Mouse (Mus musculus) midbrain, embryonic 13.5 days (tissue): Measurements from ENCODE around the gene Fem1b. TPM values are rescaled to one million over a fixed set of nuclear protein-coding genes. Genes with fewer than 3 reads are reported as not detected.
"Not testable (repeated sequence)": the region's sequence is repeated elsewhere in the genome, so short reads cannot be mapped to it uniquely, and the experiment has no call there.

ENCODE experiments used
- ATAC-seq: fragments of 200-750 bp; cut with Nextera tagmentation; 2 replicates; pipeline ENCODE4 v1.8.0; 2017; ENCODE audit warnings: mild to moderate bottlenecking, moderate TSS enrichment, moderate library complexity
- H3K27ac ChIP-seq: fragments of 300-500 bp; sonication (generic); 2 replicates; pipeline ENCODE4 v1.5.1; 2015; ENCODE audit warnings: inconsistent platforms, mild to moderate bottlenecking, moderate library complexity
- H3K27me3 ChIP-seq: fragments of 300-500 bp; sonication (generic); 2 replicates; pipeline ENCODE4 v1.6.1; 2015; ENCODE audit warnings: mild to moderate bottlenecking, inconsistent platforms
- H3K36me3 ChIP-seq: fragments of 300-500 bp; sonication (generic); 2 replicates; pipeline ENCODE4 v1.6.1; 2015; ENCODE audit warnings: mild to moderate bottlenecking, inconsistent platforms
- H3K4me1 ChIP-seq: fragments of 300-500 bp; sonication (generic); replicated peaks from 2 replicates; pipeline ENCODE4 v1.6.1; 2015; ENCODE audit warnings: inconsistent platforms
- H3K4me2 ChIP-seq: fragments of 300-500 bp; sonication (generic); replicated peaks from 2 replicates; pipeline ENCODE4 v1.6.1; 2015; ENCODE audit warnings: moderate library complexity, mild to moderate bottlenecking, inconsistent platforms
- H3K4me3 ChIP-seq: fragments of 300-500 bp; sonication (generic); replicated peaks from 2 replicates; pipeline ENCODE4 v1.5.1; 2015; ENCODE audit warnings: mild to moderate bottlenecking, inconsistent platforms
- H3K9ac ChIP-seq: fragments of 300-500 bp; sonication (generic); replicated peaks from 2 replicates; pipeline ENCODE4 v1.6.1; 2015; ENCODE audit warnings: mild to moderate bottlenecking, inconsistent platforms
- H3K9me3 ChIP-seq: fragments of 300-500 bp; sonication (generic); 2 replicates; pipeline ENCODE4 v1.6.1; 2016; ENCODE audit warnings: mild to moderate bottlenecking, inconsistent platforms
- WGBS: fragments of 180-500 bp; shearing (Covaris S2); methylation state at CpG from one replicate; pipeline ENCODE4 v1.1.7; 2015; 5-methylcytosine and 5-hydroxymethylcytosine counted together
- polyA plus RNA-seq: library from polyadenylated mRNA; unstranded; fragments of >200 nt; fragmentation: Nextera tagmentation; extraction: Ambion mirVana; gene quantifications from 2 replicates; pipeline ENCODE4 v1.2.1, GENCODE M21; 2015

The Fem1b gene
- polyA plus RNA-seq, 1 experiment from 2014 or later: 58.1 TPM

GRCm38 (mm10) chr9:62825791-62826393, 14.2 kb upstream of the Fem1b start:
- H3K9me3 ChIP-seq: no peaks in the 10 kb centered on the region
- peak overlapping the region; percentile 79 for H3K27ac ChIP-seq
- peaks cover 32% of the 10 kb centered on the region for H3K4me1 ChIP-seq
- H3K27me3 ChIP-seq: no peaks in the 10 kb centered on the region
- WGBS: 3% methylated on average over 9 of the region's 9 CpGs
- H3K36me3 ChIP-seq: no peaks in the 10 kb centered on the region
- H3K9ac ChIP-seq: no peak overlapping the region
- ATAC-seq: peak; percentile 18; the same call in 1 of the 2 replicates
- H3K4me3 ChIP-seq: no peak overlapping the region
- H3K4me2 ChIP-seq: peak overlapping the region; percentile 2

GRCm38 (mm10) chr9:62821811-62822210, 10.1 kb upstream of the Fem1b start:
- H3K4me3 ChIP-seq: no peak overlapping the region
- no peaks in the 10 kb centered on the region for H3K9me3 ChIP-seq
- H3K27me3 ChIP-seq: no peaks in the 10 kb centered on the region
- no peak for ATAC-seq
- H3K4me1 ChIP-seq: peaks cover 27% of the 10 kb centered on the region
- no peak overlapping the region for H3K9ac ChIP-seq
- H3K4me2 ChIP-seq: no peak overlapping the region
- H3K27ac ChIP-seq: no peak overlapping the region
- 96% methylated on average over 7 of the region's 7 CpGs for WGBS
- no peaks in the 10 kb centered on the region for H3K36me3 ChIP-seq

- no peaks in the 10 kb centered on the region; the same call in 1 of the 2 replicates for H3K27me3 ChIP-seq
- H3K4me1 ChIP-seq: peaks cover 18% of the 10 kb centered on the region
- H3K9ac ChIP-seq: no peak overlapping the region
- no peaks in the 10 kb centered on the region for H3K36me3 ChIP-seq
- H3K27ac ChIP-seq: no peak overlapping the region
- no peaks in the 10 kb centered on the region for H3K9me3 ChIP-seq
- H3K4me2 ChIP-seq: no peak overlapping the region
- no peak for ATAC-seq
- WGBS: 90% methylated on average over 6 of the region's 6 CpGs
- H3K4me3 ChIP-seq: no peak overlapping the region
Measured at GRCm38 (mm10) chr9:62820829-62821228, 9.1 kb upstream of the Fem1b start.

GRCm38 (mm10) chr9:62819910-62820309, 8.2 kb upstream of the Fem1b start:
- H3K4me3 ChIP-seq, ATAC-seq, H3K27ac ChIP-seq, H3K9me3 ChIP-seq, H3K4me2 ChIP-seq, H3K36me3 ChIP-seq, H3K4me1 ChIP-seq, H3K27me3 ChIP-seq, H3K9ac ChIP-seq: not testable (repeated sequence)
- WGBS: 93% methylated on average over 6 of the region's 6 CpGs

- no peak overlapping the region for H3K27ac ChIP-seq
- H3K27me3 ChIP-seq: no peaks in the 10 kb centered on the region; the same call in 1 of the 2 replicates
- H3K9ac ChIP-seq: no peak overlapping the region
- 78% methylated on average over 3 of the region's 3 CpGs for WGBS
- no peak overlapping the region for H3K4me2 ChIP-seq
- H3K4me3 ChIP-seq: no peak overlapping the region
- no peaks in the 10 kb centered on the region for H3K9me3 ChIP-seq
- no peak for ATAC-seq
- no peaks in the 10 kb centered on the region for H3K36me3 ChIP-seq
- peaks cover 9% of the 10 kb centered on the region; the same call in 1 of the 2 replicates for H3K4me1 ChIP-seq
Measured at GRCm38 (mm10) chr9:62819494-62819893, 7.8 kb upstream of the Fem1b start.

DNA sequence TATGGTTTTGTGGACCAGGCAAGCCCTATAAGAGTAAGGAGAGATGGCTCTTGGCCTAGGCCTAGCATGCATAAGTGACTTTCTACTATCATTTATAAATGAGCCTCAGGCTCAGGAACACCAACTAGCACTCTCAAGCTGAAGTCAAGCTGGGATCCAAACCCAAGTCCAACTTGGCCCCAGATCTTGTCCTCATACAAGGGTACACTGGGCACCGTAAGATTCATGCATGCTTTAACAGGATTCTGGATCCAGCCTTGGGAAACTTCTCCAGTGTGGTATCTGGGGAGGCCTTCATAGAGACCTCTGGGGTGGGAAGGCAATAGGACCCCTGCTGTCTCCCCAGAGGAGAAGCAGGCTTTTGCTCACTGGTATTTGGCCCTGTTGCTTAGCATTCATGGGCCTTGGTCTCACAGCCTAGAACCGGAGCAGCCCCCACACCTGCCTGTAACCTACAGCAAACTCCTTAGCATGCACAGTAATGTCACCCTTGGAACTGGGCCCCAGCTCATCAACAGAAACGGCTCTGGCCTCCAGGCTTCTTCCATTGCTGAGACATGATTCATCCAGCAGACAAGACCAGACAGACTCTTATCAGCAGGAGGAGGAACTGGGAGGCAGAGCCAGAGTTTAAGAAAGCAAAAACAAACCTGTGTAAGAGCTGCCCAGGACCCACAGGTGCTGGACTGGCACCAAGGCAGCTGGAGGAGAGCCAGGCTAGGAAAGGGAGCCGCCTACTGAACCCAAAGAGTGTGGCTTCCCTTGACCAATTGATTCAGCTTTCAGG, 6.3 kb upstream of the Fem1b start:
- no peak for ATAC-seq
- no peaks in the 10 kb centered on the region for H3K9me3 ChIP-seq
- H3K27ac ChIP-seq: no peak overlapping the region
- 87% methylated on average over 4 of the region's 4 CpGs for WGBS
- peaks cover 9% of the 10 kb centered on the region; the same call in 1 of the 2 replicates for H3K4me1 ChIP-seq
- H3K4me2 ChIP-seq: no peak overlapping the region
- H3K27me3 ChIP-seq: no peaks in the 10 kb centered on the region; the same call in 1 of the 2 replicates
- H3K36me3 ChIP-seq: no peaks in the 10 kb centered on the region
- H3K9ac ChIP-seq: no peak overlapping the region
- no peak overlapping the region for H3K4me3 ChIP-seq

- peaks cover 16% of the 10 kb centered on the region for H3K4me1 ChIP-seq
- no peaks in the 10 kb centered on the region for H3K36me3 ChIP-seq
- H3K4me2 ChIP-seq: no peak overlapping the region
- no peak overlapping the region; the same call in 1 of the 2 replicates for H3K27ac ChIP-seq
- no peak overlapping the region; the same call in 1 of the 2 replicates for H3K9ac ChIP-seq
- H3K4me3 ChIP-seq: no peak overlapping the region
- H3K27me3 ChIP-seq: no peaks in the 10 kb centered on the region; the same call in 1 of the 2 replicates
- 61% methylated on average over 12 of the region's 12 CpGs for WGBS
- no peak for ATAC-seq
- H3K9me3 ChIP-seq: no peaks in the 10 kb centered on the region
Measured at GRCm38 (mm10) chr9:62817099-62817571, 5.4 kb upstream of the Fem1b start.

- no peak overlapping the region; the same call in 1 of the 2 replicates for H3K27ac ChIP-seq
- H3K9ac ChIP-seq: no peak overlapping the region
- H3K4me1 ChIP-seq: peaks cover 18% of the 10 kb centered on the region
- H3K4me3 ChIP-seq: no peak overlapping the region
- no peak for ATAC-seq
- no peaks in the 10 kb centered on the region for H3K9me3 ChIP-seq
- no peak overlapping the region for H3K4me2 ChIP-seq
- no peaks in the 10 kb centered on the region; the same call in 1 of the 2 replicates for H3K27me3 ChIP-seq
- 87% methylated on average over 9 of the region's 9 CpGs for WGBS
- H3K36me3 ChIP-seq: no peaks in the 10 kb centered on the region
Measured at GRCm38 (mm10) chr9:62816323-62817098, 4.8 kb upstream of the Fem1b start.

GRCm38 (mm10) chr9:62814751-62815150, 3.0 kb upstream of the Fem1b start:
- ATAC-seq: no peak
- Histone ChIP-seq H3K36me3 (no peaks in the 10 kb centered on the region), H3K9me3 (no peaks in the 10 kb centered on the region), H3K9ac (no peak overlapping the region), H3K4me3 (no peak overlapping the region), H3K27ac (no peak overlapping the region), H3K27me3 (no peaks in the 10 kb centered on the region; the same call in 1 of the 2 replicates), H3K4me1 (peaks cover 22% of the 10 kb centered on the region), H3K4me2 (no peak overlapping the region)
- WGBS: 83% methylated on average over 2 of the region's 2 CpGs

GRCm38 (mm10) chr9:62812216-62813049, 699 bp upstream of the Fem1b start:
- Histone ChIP-seq H3K4me1 (peaks cover 39% of the 10 kb centered on the region), H3K4me3 (peak overlapping the region; percentile 75), H3K9me3 (no peaks in the 10 kb centered on the region), H3K9ac (peak overlapping the region; percentile 92), H3K4me2 (peak overlapping the region; percentile 79), H3K27ac (peak overlapping the region; percentile 98), H3K27me3 (no peaks in the 10 kb centered on the region; the same call in 1 of the 2 replicates), H3K36me3 (no peaks in the 10 kb centered on the region)
- ATAC-seq: peak; percentile 48; the same call in 1 of the 2 replicates
- WGBS: 5% methylated on average over 14 of the region's 14 CpGs
